Mouse (Mus musculus): Measurements from ENCODE around the gene Papss1.

DNA sequence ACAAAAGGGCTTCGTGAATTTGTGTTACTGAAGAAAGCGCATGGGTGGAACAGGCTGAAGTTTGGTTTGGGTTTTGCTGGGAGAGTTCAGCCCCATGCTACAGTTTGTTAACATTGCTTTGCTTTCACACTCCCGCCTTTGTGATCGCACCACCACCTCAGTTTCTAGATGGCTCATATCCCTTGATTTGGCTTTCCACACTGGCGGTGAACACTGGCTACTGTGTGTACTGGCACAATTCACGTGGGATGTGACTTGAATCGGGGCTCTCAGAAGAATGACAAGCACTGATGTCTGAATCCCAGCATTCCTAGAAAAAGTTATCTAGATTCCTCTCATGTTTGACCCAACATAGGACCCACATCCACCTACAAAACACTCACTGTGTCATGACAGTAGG lies 126.0 kb downstream of the Papss1 start:
- TF ChIP-seq CTCF (IDR thresholded peaks at IDR 0.05; ENCODE audit: extremely low read depth, insufficient read depth, low read length) (no peak), POLR2A (IDR thresholded peaks at IDR 0.05; ENCODE audit: extremely low read depth, insufficient read depth, low read length) (no peak)

Measured in cortical plate, adult 2 months (tissue).